Mouse (Mus musculus) testis, postnatal 10 days (tissue): ENCODE results near the gene Hscb.
A peak's percentile ranks its signal among the peaks of the same experiment; 100 is the strongest.

Source experiments
- DNase-seq: peaks from one replicate; pipeline ENCODE4 v3.0.0; 2021; ENCODE audit warnings: low spot score

Gene Hscb

DNA sequence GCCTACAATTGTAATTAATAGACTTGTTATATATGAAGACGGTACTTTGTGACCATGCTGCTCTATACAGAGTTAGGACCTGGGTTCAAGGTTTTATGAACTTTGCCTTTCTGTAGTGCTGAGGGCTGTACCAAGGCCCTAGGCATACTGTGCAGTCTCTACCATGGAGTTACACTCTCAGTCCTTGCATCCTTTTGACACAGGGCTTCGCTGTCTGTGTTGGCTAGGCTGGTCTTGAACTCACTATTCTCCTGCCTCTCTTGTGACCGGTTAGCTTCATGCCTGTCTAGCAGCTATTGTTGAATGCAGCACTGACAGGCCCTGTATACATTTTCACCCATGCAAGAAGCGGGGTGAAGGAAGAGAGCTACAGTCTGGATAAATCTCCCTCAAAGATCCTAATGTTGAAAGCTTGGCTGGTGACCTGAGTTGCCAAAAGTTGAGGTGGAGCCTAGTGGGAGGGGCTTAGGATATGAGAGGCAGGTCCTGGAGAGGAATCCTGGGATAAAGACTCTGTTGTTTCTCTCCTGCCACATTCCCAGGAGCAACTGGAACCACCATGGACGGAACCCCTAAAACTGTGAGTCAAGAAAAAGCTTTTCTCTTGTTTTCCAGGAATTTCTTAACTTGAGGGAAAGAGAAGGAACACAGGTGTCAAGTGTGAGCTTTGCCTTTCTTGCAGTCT lies 8.4 kb downstream of the Hscb start:
- no peak for DNase-seq

DNA sequence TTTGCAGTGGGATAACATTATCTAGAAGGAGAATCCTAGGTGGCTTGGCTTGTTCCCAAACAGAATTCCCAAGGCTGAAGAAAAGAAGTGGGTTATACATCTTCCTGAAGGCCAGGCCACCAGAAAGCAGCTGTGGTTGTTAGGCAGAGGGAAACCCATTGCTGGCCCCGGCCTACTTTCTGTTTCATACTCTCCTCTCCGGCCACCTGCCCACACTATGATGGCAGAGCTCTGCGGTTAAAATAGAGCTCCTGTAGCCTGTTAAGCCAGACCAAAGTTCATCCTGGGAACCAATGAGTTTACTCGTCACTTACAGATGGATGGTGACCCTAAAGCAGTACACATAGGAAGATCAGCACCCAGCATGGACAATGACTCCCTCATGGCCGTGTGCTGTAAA lies 12.0 kb downstream of the Hscb start:
- DNase-seq, result no peak

DNA sequence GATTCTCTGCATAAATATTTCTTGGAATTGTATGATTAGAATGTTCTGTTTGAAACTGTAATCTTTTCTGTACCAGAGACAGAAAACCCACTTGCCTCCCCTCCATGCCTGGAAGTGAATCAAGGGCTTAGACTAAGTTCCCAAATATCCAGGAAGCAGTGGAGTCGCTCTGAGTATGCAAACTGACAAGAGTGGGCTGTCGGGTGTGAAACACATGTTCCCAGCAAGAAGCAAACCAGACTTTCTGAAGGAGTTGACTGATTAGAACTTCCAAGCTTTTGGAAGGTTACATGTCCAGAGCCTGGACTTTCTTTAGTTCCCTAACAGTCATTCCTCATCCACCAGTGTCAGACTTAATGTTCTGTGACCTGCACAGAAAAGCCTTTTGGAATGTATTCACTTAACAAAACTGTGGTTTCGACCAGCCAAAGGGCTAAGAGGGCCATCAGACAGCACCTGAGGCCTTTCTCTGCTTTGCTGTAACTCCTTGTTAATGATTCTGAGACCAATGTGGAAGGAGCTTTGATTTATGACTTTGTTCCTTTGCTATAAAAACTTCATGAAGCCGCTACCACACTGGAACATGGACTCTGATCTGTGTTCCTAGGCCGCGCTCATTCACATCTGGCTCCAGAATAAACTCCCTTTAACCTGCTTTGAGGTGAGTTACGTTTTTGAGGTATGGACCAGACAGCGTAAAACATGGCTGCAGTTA lies 12.6 kb downstream of the Hscb start:
- DNase-seq, result no peak

DNA sequence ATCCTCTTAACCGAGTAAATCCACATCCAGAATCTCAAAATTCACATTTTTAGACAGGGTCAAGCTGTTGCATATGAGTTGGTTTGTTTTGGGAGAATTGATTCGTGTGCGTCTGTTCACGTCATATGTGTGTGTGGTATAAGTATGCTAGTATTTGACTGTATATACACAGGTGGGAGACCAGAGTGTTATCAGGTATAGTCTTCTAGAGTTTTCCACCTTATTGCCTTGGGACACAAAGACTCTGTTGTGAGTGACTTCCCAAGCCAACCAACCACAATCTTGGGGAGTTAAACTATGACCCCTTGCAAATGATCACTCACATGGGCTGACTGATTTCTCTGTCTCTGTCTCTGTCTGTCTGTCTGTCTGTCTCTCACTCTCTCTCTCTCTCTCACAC lies 15.2 kb downstream of the Hscb start:
- DNase-seq, result no peak

DNA sequence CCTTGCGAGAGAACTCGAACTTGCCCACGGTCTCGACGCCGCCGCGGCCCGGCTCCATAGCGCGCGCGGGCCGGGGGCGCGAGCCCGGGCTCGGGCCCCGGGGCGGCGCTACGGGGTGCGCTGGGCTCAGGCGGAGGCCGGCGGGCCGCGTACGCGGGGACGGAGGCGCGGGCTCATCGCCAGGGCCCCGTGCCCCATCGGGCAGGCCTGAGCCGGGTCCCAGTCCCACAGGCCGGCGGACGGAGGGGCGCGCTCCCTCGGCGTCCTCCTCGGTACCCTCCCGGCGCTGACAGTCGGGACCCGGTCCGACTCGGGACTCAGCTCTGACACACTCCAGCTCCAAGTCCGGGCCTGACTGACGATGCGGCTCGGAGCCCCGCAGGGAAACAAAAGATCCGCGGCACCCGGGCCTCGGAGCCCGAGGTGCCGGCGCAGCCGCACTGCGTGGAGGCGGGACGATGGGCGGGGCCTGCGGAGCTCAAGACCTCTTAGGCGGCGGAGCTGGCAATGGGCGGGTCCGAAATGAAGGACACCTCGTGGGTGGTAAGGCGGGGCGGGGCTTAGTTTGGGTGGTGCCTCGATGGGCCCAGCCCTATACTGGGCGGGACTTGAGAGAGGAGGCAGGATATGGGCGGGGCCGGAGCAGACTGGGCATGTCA lies 29.8 kb downstream of the Hscb start, which contains the start of gene Ulk1:
Ulk1 (minus strand) TSS at position 431 of the 659 bp plus-strand sequence.
- peak; percentile 100 for DNase-seq

DNA sequence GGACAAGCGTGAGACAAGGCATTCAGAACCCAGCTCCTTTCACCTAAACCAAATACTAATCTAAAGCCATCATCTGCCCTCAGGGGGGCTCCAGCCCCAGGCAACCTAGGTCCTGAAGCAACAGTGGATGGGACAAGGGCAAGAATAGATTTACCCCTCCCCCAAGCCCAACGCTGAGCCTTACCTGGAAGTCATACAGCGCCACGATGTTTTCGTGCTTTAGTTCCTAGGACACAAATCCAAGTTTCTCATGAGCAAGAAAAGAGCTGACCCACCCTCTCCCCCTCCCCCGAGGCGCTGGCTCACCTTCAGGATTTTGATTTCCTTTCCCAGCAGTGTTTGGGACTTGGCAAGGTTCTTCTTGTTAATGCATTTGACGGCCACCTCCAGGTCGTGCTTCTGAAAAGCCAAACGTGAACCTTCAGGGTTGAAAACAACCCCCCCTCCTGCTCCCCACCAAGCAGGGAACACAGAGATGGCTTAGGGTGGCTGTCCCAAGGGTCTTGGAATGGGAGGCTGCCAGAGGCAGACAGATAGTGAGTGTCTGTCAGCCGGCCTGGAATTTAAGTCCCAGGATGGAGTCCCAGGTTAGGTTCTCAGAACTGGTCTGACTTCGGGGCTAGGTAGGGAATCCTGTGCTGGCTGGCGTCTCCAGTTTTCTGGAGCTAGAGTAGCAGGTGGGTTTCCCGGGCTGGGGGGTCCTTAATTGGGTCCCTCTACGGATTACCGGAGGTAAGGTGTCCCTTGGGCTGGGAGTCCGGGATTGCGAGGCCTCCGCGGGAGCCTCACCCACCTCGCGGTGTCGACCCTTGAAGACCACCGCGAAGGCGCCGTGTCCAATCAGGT lies 30.5 kb downstream of the Hscb start:
- no peak for DNase-seq

DNA sequence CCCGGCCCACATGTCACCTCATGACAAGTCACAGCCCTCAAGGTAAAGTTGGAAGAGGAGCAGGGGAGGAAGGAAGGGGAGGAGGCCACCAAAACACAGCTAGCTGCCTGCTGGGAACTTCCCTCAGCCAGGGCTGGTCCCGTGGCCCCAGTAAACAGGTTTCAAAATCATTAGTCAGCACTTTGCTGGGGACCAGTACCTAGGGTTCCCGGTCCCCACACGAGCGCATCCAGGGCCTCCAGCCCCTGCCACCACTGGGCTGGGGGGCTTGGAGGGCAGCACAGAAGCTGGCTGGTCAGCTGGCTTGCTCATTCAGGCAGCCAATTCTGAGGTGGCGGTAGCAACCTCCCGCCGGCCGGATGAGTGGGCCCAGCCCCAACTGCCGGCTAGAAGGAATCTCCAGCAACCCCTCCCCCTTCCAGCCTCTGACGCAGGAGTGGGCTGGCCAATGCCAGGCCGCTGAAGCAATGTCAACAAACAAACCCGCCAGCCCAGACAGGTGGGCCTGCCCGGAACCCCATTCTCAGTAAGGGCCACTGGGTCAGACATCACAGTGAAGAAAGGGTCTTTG lies 31.4 kb downstream of the Hscb start:
- peak; percentile 85 for DNase-seq

DNA sequence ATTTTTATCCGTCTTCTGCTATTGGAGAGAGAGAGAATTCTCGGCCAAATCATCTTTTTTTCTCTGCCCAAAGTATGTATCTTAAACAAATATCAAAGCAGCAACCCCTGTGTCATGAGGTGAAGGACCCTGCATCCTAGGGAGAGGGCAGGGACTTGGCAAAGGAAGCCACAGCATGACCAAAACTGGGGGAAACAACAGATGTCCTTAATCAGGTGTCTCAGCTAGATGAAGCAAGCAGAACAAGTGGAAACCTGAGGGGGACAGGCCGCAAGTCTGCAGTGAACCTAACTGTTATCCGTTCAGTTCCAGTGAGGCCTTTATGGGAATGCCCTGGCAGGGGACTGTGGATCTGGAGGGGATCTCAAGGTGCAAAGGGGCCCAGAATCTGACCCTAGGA lies 32.1 kb downstream of the Hscb start:
- no peak for DNase-seq

DNA sequence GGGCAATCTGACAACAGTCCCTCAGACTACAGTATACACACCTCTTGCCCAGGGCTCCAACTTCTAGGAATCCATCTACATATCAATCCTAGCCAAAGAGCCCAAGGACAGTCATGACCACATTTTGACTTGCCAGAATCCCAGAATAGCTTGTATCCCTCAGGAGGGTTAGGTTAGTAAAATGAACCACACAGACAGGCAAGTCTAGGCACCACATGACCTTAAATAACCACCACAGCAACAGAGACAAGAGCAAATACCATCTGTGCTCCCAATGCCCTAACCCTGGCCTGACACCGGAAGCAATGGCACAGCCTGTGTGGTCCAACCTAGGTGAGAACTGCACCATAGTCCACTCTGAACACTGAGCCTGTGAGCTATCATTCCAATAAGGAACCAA lies 32.9 kb downstream of the Hscb start:
- DNase-seq, result no peak

DNA sequence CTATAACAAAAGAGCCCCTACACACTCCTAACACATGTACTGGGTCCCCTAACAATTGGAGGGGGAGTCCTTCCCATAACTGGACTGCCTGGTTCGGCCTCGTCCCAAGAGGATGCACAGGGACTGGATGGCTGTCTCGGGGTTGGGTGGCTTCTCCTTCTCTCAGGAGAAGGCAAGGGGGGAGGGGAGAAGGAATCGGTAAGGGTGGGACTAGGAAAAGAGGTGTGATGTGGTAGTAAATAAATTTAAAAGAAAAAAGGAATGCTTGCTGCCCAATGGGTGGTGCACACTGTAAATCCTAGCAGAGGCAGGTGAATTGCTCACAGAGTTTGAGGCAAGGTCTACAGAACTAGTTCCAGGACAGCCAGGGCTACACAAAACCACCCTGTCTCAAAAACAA lies 33.4 kb downstream of the Hscb start:
- DNase-seq, result no peak

DNA sequence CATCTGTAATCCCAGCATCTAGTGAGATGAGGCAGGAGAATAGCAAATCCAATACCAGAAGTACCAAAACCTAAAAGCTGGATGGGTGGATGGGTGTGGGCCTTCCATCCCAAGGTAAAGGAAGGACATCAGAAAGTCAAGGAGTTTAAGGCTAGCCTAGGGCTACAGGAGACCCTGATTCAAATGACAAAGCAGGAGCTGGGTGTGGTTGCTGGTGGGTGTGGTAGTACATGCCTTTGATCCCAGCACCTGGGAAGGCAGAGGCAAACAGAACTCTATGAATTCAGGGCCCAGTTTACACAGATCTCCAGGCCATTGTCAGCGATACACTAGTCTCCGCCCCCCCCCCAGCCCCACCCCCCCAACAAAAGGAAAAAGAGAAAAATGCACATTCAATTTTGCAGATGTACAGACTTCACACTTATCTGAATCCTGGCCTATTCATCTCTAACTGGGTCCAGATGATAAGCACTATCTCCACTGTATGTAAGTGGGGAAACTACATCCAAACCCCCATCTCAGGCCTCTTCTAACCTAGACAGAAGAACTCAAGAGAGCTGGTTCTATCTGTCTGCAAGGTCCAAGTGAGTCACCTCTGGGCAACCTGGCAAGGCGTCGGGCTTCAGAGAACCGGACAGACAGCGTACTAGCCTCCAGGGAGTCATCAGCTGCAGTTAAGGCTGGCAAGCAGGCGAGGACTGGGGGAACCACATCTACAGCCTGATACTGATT lies 35.4 kb downstream of the Hscb start:
- no peak for DNase-seq

DNA sequence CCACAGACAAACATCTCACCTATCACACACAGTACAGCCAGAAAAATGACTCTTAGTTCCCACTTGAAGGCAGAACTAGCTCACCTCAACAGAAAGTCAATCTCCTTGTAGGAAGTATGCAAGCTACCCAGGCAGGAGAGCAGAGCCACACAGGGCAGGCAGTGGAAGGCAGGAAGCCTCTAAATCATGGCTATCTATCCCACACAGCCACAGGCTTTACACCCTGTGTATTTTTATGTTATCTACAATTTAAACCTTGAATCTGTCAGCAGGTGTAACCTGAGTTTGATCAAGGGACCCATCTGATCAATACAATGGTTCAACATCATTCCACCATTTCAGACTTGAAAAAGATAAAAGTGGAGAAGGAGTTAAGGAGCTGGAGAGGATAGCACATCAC lies 36.8 kb downstream of the Hscb start:
- no peak for DNase-seq

DNA sequence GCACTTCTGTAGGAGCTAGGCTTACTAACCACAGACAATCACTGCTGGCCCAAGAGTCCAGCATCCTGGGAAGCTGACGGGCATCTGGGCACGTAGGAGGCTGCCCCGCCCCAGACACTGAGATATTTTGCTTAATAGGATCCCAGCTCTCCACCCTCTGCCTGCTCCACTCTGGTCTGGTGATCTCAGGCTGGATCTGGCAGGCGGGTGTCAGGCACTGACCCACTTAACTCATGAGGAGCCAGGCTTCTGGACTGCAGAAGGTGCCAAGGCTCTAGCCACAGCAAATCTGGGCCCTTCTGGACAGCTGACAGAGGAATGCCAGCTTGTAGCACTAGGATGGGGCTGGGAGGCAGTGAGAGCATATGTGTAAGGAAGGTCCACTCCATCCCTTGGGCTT lies 37.4 kb downstream of the Hscb start:
- no peak for DNase-seq

DNA sequence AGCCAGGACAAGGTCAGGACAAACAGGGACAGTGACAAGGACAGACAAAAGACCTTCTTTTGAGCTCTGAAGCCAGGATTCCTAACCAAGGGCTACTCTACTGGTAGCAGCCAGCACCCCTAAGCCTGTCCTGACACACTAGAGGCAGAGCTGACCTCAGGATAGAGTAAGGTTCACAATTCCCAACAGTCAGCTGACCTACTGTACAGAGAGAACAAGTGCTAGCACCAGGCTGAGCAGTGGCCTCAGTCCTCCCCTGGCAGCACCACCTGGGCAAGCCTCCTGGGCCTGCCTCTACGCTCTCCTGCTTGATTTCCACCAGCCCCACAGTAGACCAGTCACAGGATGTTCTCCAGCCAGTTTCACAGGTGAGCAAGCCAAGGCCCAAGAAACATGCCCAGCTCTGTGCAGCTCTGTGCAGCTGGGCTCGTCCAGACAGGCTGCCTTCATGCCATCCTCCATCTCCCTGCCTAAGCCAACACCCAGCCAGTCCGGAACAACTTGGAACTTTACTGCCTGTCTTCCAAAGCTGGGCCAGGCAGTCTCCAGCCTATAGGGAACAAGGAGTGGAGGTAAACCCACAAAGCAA lies 38.4 kb downstream of the Hscb start:
- DNase-seq, result no peak

DNA sequence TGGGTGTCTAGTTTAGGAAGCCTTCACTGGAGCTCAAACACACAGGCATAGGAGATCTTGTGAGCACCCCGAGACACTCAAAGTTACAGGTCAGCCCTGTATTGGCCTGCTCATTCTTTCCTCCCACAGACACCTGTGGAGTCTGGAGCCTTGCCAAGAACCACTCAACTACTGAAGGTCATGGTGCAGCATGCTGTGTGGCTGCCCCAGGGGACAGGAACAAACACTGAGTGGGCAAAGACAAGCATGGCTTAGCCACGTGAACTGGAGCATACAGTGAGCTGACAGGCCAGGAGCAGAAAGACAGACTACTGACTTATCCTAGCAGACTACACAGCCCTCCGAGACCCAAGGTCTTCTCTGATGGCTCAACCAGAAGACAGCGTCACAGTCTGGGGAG lies 41.9 kb downstream of the Hscb start:
- DNase-seq, result no peak

DNA sequence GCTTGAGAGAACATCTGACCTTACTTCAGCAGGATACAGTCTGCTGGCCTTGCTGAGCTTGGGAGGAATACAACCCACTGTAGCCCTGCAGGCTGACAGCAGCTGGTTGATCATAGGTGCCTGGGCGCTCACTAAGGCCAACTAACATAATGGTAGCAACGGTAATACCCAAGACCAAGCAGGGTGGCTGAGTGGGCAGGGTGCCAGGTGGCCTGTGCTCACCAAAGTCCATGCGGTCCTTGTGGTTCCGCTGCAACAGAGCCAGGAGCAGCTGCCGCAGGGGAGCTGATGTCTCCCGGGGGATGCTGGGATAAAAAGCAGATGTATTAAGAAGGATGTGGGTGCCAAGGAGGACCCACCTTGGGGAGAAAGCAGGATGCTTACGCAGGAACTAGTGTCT lies 45.2 kb downstream of the Hscb start:
- no peak for DNase-seq

DNA sequence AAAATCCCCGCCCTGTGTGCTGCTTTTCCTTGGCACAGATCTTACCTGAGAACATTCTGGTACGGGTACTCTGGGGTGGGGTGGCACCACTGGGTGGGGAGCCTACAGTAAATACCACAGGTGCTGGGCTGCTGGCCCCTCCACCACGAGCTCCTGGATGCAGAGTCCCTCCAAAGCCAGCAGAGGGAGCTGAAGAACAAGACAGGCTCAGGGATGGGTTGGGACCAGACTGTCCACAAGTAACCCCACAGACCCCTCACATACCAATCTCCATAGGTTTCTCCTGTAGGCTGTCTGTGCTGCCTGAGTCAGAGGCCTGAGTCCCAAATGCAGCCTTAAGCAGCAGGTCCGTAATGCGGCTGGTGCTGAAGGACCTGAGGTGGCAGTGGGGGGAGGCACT lies 50.9 kb downstream of the Hscb start:
- no peak for DNase-seq

DNA sequence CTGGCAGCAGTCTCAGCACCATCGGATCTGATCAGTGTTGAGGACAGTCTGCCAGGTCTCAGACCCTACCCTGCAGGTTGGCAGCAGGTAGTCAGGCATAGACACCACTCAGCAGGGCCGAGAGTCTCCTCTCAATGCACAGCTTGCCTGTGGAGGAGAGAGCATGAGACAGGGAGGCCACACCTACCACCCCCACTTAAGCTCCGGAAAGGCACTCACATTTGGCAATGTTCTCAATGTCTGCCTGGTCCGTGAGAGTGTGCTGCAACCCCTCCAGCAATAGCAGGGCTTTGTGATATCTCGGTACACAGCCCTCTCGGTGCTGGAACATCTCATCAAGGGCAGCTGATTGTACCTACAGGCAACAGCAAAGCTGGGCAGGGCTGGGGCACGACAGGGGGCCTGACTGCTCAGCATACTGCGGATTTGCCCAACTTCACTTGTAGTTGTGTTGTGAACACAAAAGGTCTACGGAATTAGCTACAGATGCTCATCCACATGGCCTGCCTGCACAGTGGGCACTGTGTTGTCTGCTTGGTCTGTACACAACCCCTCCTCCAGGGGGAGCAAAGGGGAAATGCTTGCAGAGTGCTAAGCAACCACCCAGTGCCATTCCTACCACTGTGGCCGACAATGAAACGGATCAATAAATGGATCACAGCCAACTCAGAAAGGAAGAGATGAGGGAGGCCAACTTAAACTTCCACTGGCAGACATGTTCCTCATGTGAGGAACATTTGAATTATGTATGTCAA lies 53.3 kb downstream of the Hscb start:
- no peak for DNase-seq

DNA sequence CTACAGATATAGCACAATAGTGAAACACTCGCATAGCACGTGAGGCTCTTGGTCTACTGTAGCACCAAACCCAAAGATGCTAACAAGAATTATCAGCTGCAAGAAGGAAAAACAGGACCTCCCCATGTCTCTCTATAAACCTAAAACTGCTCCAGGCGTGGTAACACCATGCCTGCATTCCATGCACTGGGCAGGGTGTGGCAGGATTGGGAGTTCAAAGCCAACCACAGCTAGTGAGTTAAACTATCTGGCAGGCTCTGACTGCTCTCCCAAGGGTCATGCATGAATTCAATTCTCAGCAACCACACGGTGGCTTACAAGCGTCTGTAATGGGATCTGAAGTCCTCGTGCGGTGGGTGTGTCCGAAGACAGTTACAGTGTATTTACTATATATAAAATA lies 56.4 kb downstream of the Hscb start:
- DNase-seq, result peak; percentile 31

DNA sequence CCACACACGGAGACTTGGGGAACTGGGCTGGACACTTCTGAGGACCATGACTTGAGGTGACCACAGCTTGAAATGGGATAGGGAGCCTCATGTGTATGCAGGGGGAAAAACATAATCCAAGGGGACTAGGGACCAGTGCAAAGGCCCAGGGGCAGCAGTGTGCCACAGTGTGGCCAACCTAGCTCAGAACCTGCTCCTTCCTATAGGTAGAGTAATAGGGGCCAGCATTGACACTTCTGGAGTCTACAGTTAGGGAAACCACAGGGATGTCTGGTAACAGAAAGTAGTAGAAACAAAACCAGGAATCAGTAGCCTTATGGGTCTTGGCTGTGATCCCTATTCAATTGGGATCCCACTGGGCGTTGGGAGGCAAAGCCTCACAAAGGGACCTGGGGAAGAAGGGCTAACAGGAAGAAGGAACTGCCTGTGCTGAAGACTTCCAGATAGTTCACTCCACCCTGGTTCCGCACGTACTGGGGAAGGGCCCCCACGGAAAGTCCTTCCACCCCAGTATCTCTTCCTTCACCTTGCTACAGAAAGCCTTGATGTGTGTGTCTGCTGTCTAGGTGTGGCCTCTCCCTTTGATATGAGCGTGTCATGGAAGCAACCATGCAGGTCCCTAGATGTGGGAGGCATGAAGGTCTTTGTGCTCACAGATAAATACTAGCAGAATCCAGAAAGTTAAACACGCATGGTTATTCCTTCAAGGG lies 57.9 kb downstream of the Hscb start:
- DNase-seq, result peak; percentile 33
